Mouse (Mus musculus): Measurements from ENCODE around the gene Adamts15. TPM values are rescaled to one million over a fixed set of nuclear protein-coding genes. Genes with fewer than 3 reads are reported as not detected.

Gene Adamts15
- polyA plus RNA-seq (2012; rRNA removed), result 6.0 and 7.2 TPM in 2 replicates

DNA sequence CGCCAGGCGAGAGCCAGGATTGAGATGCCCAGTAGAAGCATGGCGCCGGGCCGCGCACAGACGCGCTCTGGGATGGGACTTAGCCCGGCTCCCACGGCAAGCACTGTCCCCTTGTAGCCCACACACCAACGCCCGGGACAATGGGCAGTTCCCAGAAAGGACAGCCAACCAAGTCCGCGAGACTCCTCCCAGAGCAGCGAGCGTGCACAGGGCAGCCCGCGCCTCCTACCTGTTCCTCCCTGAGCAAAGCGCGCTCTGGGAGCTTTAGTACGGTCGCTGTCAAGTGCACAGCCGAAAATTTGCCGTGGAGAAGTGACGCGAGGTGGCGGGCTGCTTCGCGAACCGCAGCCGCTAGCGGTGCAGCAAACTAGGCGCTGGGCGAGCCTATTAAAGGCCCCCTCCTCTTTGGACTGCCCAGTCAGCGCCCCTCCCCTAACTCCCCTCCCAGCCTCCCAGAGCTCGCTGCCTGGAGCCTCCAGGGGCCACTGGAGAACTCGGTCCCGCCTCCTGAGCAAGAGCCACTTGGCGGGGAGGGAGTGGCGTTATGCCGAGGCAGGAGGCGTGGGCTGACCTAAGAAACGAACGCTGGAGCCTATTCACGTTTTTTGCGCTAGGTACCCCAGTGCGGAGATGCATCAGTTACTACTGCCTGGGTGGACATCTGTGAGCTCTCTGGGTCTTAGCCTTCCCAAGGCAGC, at the start of gene Adamts15:
Adamts15 (minus strand) TSS at position 256 of the 698 bp plus-strand sequence.

DNA sequence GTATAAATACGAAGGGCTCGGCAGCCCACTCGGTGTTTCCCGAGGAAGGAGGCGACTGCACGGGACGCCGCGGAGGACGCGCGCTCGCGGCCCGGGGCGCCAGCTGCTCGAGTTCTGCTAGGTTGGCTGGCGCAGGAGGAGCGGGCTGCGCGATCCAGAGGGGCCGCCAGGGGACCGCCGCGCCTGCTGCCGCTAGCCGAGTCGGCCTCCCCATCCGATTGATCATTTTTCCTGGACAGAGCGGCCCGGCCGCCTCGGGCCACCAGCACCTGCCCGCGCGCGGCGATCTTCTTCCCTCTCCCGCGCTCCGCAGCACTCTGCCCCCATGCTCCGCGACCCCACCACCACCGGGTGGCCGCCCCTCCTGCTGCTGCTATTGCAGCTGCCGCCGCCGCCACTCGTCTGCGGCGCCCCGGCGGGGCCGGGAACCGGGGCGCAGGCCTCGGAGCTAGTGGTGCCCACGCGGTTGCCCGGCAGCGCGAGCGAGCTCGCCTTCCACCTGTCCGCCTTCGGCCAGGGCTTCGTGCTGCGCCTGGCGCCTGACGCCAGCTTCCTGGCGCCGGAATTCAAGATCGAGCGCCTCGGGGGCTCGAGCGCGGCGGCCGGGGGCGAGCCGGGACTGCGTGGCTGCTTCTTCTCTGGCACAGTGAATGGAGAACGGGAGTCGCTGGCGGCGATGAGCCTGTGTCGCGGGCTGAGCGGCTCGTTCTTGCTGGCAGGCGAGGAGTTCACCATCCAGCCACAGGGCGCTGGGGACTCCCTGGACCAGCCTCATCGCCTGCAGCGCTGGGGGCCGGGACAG, 20.5 kb upstream of the Adamts15 start, which contains the start of gene Adamts8:
Adamts8 (plus strand) TSS at position 51 of the 802 bp plus-strand sequence.

Other genes starting within 250 kb of the Adamts15 start
- 1.5 and 1.6 TPM in 2 replicates for gene Adamts8, start 20.1 kb upstream of the Adamts15 start, polyA plus RNA-seq (2012; rRNA removed)
- gene Zbtb44, start 108.2 kb upstream of the Adamts15 start, polyA plus RNA-seq (2012; rRNA removed), result 6.8 TPM in 2 replicates
- 0.76 and 1.9 TPM in 2 replicates for gene St14, start 209.4 kb upstream of the Adamts15 start, polyA plus RNA-seq (2012; rRNA removed)

All from central nervous system, embryonic 18 days (tissue).